Mouse (Mus musculus): ENCODE measurements around the gene Btbd35f10.
"Not testable (repeated sequence)": the region's sequence is repeated elsewhere in the genome, so short reads cannot be mapped to it uniquely, and the experiment has no call there.

Gene Btbd35f10

GRCm38 (mm10) chrX:3752785-3753184, at the start of gene Btbd35f10:
Btbd35f10 (minus strand) TSS chrX:3752885.
- not testable (repeated sequence) for DNase-seq

All from cerebellum, adult 11 months (tissue).